Mouse (Mus musculus) cerebellum, adult 9-10 months (tissue): ENCODE results near the gene Ak8.

Source experiments
- DNase-seq: peaks from one replicate; pipeline ENCODE4 v3.0.0; 2022

The Ak8 gene

GRCm38 (mm10) chr2:28699361-28700335 lies at the start of gene Ak8, which contains the start of gene Spaca9:
TSS of gene Ak8 (plus strand) at chr2:28700164.
TSS of gene Spaca9 (minus strand) at chr2:28699727.
- peak; percentile 55 for DNase-seq

- DNase-seq = peak; percentile 26
Measured at GRCm38 (mm10) chr2:28650526-28650925, 49.4 kb upstream of the Ak8 start.

- no peak for DNase-seq
Measured at GRCm38 (mm10) chr2:28653351-28653750, 46.6 kb upstream of the Ak8 start.

GRCm38 (mm10) chr2:28654295-28654694 lies 45.7 kb upstream of the Ak8 start:
- DNase-seq = no peak

GRCm38 (mm10) chr2:28656216-28656615 lies 43.7 kb upstream of the Ak8 start:
- no peak for DNase-seq

- no peak for DNase-seq
Measured at GRCm38 (mm10) chr2:28662891-28663290, 37.1 kb upstream of the Ak8 start.

- DNase-seq = no peak
Measured at GRCm38 (mm10) chr2:28665818-28666217, 34.1 kb upstream of the Ak8 start.

- DNase-seq = no peak
Measured at GRCm38 (mm10) chr2:28671438-28671837, 28.5 kb upstream of the Ak8 start.

- DNase-seq = no peak
Measured at GRCm38 (mm10) chr2:28676005-28676404, 24.0 kb upstream of the Ak8 start.

- DNase-seq = peak; percentile 46
Measured at GRCm38 (mm10) chr2:28680710-28681109, 19.3 kb upstream of the Ak8 start.

GRCm38 (mm10) chr2:28681718-28682117 lies 18.2 kb upstream of the Ak8 start:
- DNase-seq = peak; percentile 48

GRCm38 (mm10) chr2:28685895-28686294 lies 14.1 kb upstream of the Ak8 start:
- DNase-seq = no peak

- DNase-seq = no peak
Measured at GRCm38 (mm10) chr2:28688431-28688830, 11.5 kb upstream of the Ak8 start.

GRCm38 (mm10) chr2:28692692-28693091 lies 7.3 kb upstream of the Ak8 start:
- no peak for DNase-seq

- DNase-seq = no peak
Measured at GRCm38 (mm10) chr2:28698566-28698965, 1.4 kb upstream of the Ak8 start.

GRCm38 (mm10) chr2:28701646-28702262 lies 1.8 kb downstream of the Ak8 start:
- DNase-seq = no peak

- DNase-seq = no peak
Measured at GRCm38 (mm10) chr2:28706106-28706636, 6.2 kb downstream of the Ak8 start.

GRCm38 (mm10) chr2:28706787-28707186 lies 6.8 kb downstream of the Ak8 start:
- no peak for DNase-seq

- no peak for DNase-seq
Measured at GRCm38 (mm10) chr2:28713036-28713435, 13.1 kb downstream of the Ak8 start.

GRCm38 (mm10) chr2:28722419-28722818 lies 22.5 kb downstream of the Ak8 start:
- no peak for DNase-seq

GRCm38 (mm10) chr2:28723912-28724311 lies 23.9 kb downstream of the Ak8 start:
- DNase-seq = no peak

- no peak for DNase-seq
Measured at GRCm38 (mm10) chr2:28727786-28728404, 27.9 kb downstream of the Ak8 start.

GRCm38 (mm10) chr2:28730676-28731075 lies 30.7 kb downstream of the Ak8 start:
- no peak for DNase-seq
